ENCODE assay signal across 24 mouse cellular contexts in genomic region chr16:33192280-33192679, GRCm38 (mm10). TPM values are rescaled to one million over a fixed set of nuclear protein-coding genes. Genes with fewer than 3 reads are reported as not detected.
DNase-seq lines count a peak whose midpoint lies in the region; ATAC-seq and TF ChIP-seq lines count a peak whose summit lies in the region.
"Had no signal": no experiment of that assay in that cellular context is flagged by ENCODE, and none has a peak within 500 bp of the region (broad histone marks: within the 10 kb centered on the region; RNA-seq: fewer than 3 reads in every experiment).

No protein-coding gene starts in this region.

- 0 out of 2 replicates have a peak overlapping the region, but pooled peaks have one; percentile 33 for H3K27ac ChIP-seq in intestine, embryonic 16.5 days (ENCODE audit: low read length)
- H3K27ac ChIP-seq in intestine, embryonic 15.5 days, result no peak overlapping the region
- peak overlapping the region; percentile 57; the same call in 1 of the 2 replicates for H3K27ac ChIP-seq in liver, postnatal 0 days (ENCODE audit: low read depth)
- H3K27ac ChIP-seq in liver, embryonic 12.5 days, result no peak overlapping the region
- peak overlapping the region; percentile 73 for H3K27ac ChIP-seq in intestine, postnatal 0 days (ENCODE audit: low read depth, low read length)
- H3K27ac ChIP-seq: embryonic facial prominence, embryonic 13.5 days; forebrain, embryonic 10.5 days; forebrain, embryonic 15.5 days; hindbrain, embryonic 14.5 days; limb, embryonic 13.5 days; liver, embryonic 14.5 days; midbrain, embryonic 10.5 days; midbrain, embryonic 15.5 days had no signal

- H3K4me3 ChIP-seq in intestine, embryonic 16.5 days (ENCODE audit: low read length), result no peak overlapping the region
- no peak overlapping the region for H3K4me3 ChIP-seq in intestine, embryonic 15.5 days (replicated peaks)
- no peak overlapping the region for H3K4me3 ChIP-seq in liver, postnatal 0 days (ENCODE audit: low read depth, low read length)
- H3K4me3 ChIP-seq in liver, embryonic 12.5 days, result no peak overlapping the region
- H3K4me3 ChIP-seq in intestine, postnatal 0 days (ENCODE audit: low read depth, low read length), result no peak overlapping the region
- H3K4me3 ChIP-seq: embryonic facial prominence, embryonic 13.5 days; forebrain, embryonic 10.5 days; forebrain, embryonic 15.5 days; limb, embryonic 13.5 days; midbrain, embryonic 10.5 days; midbrain, embryonic 15.5 days had no signal

- TF ChIP-seq EP300 in liver, postnatal 0 days (IDR thresholded peaks at IDR 0.05; ENCODE audit: low read depth), result no peak

- H3K4me1 ChIP-seq in intestine, embryonic 16.5 days (ENCODE audit: control insufficient read depth, insufficient read depth, low read length), result peaks cover 9% of the 10 kb centered on the region; the same call in 1 of the 2 replicates
- peaks cover 14% of the 10 kb centered on the region for H3K4me1 ChIP-seq in intestine, embryonic 15.5 days (replicated peaks)
- peaks cover 23% of the 10 kb centered on the region for H3K4me1 ChIP-seq in liver, postnatal 0 days (ENCODE audit: insufficient read depth)
- H3K4me1 ChIP-seq in liver, embryonic 12.5 days, result peaks cover 18% of the 10 kb centered on the region
- peaks cover 11% of the 10 kb centered on the region for H3K4me1 ChIP-seq in intestine, postnatal 0 days (replicated peaks; ENCODE audit: control insufficient read depth, insufficient read depth, low read length)

- H3K9ac ChIP-seq in intestine, embryonic 16.5 days (ENCODE audit: low read depth, low read length), result no peak overlapping the region
- no peak overlapping the region for H3K9ac ChIP-seq in intestine, embryonic 15.5 days
- no peak overlapping the region for H3K9ac ChIP-seq in liver, postnatal 0 days (replicated peaks)
- H3K9ac ChIP-seq in liver, embryonic 12.5 days, result no peak overlapping the region
- H3K9ac ChIP-seq in intestine, postnatal 0 days (ENCODE audit: low read depth, low read length), result no peak overlapping the region
- H3K9ac ChIP-seq: embryonic facial prominence, embryonic 13.5 days; forebrain, embryonic 15.5 days; hindbrain, embryonic 14.5 days; limb, embryonic 13.5 days; liver, embryonic 14.5 days; midbrain, embryonic 15.5 days had no signal

- no peaks in the 10 kb centered on the region for H3K27me3 ChIP-seq in intestine, embryonic 16.5 days (replicated peaks; ENCODE audit: control insufficient read depth, insufficient read depth, low read length)
- H3K27me3 ChIP-seq in intestine, embryonic 15.5 days (replicated peaks), result no peaks in the 10 kb centered on the region
- no peaks in the 10 kb centered on the region for H3K27me3 ChIP-seq in liver, postnatal 0 days (ENCODE audit: insufficient read depth, low read length)
- no peaks in the 10 kb centered on the region for H3K27me3 ChIP-seq in liver, embryonic 12.5 days (replicated peaks)
- H3K27me3 ChIP-seq in intestine, postnatal 0 days (replicated peaks; ENCODE audit: control insufficient read depth, insufficient read depth, low read length), result no peaks in the 10 kb centered on the region
- H3K27me3 ChIP-seq: CH12.LX; embryonic facial prominence, embryonic 13.5 days; forebrain, embryonic 15.5 days; limb, embryonic 13.5 days; midbrain, embryonic 15.5 days had no signal

- 74% methylated on average over 2 of the region's 2 CpGs for WGBS in intestine, embryonic 16.5 days
- 84% methylated on average over 2 of the region's 2 CpGs for WGBS in intestine, embryonic 15.5 days
- 81% methylated on average over 2 of the region's 2 CpGs for WGBS in liver, postnatal 0 days (ENCODE audit: insufficient replicate concordance)
- WGBS in liver, embryonic 12.5 days (ENCODE audit: insufficient replicate concordance), result 83% methylated on average over 2 of the region's 2 CpGs
- 80% methylated on average over 2 of the region's 2 CpGs for WGBS in intestine, postnatal 0 days

- ATAC-seq in intestine, embryonic 16.5 days, result no peak
- ATAC-seq in intestine, embryonic 15.5 days, result no peak
- no peak for ATAC-seq in liver, postnatal 0 days
- ATAC-seq in liver, embryonic 12.5 days, result no peak
- ATAC-seq in intestine, postnatal 0 days, result no peak
- ATAC-seq in monocyte, adult 5-6 weeks (replicated peaks; ENCODE audit: insufficient number of reproducible peaks, low FRiP score, low TSS enrichment, poor library complexity, severe bottlenecking), result no peak
- ATAC-seq: activated CD4-positive, CD25-positive, alpha-beta regulatory T cell, adult 4 months; forebrain, embryonic 15.5 days; midbrain, embryonic 15.5 days had no signal

- no peaks in the 10 kb centered on the region for H3K9me3 ChIP-seq in intestine, embryonic 16.5 days (ENCODE audit: control insufficient read depth, low read length)
- no peaks in the 10 kb centered on the region for H3K9me3 ChIP-seq in intestine, embryonic 15.5 days
- H3K9me3 ChIP-seq in liver, postnatal 0 days (ENCODE audit: low read length), result no peaks in the 10 kb centered on the region
- no peaks in the 10 kb centered on the region for H3K9me3 ChIP-seq in liver, embryonic 12.5 days (replicated peaks)
- no peaks in the 10 kb centered on the region for H3K9me3 ChIP-seq in intestine, postnatal 0 days (ENCODE audit: control insufficient read depth)
- H3K9me3 ChIP-seq: embryonic facial prominence, embryonic 13.5 days; forebrain, embryonic 10.5 days; forebrain, embryonic 15.5 days; limb, embryonic 13.5 days; midbrain, embryonic 10.5 days; midbrain, embryonic 15.5 days had no signal

- peak; percentile 50 for DNase-seq in adrenal gland, postnatal 10 days
- no peak for DNase-seq in adrenal gland, adult 8-10 months
- peak; percentile 31 for DNase-seq in liver, postnatal 0 days
- DNase-seq: cerebellum, adult 18-20 months; cerebellum, postnatal 10 days; right cerebral cortex, adult 18-20 months; right cerebral cortex, postnatal 4 days; thymus, adult 2 months; thymus, postnatal 36 days had no signal

- TF ChIP-seq CTCF in liver, postnatal 0 days (IDR thresholded peaks at IDR 0.05; ENCODE audit: low read depth), result no peak
- TF ChIP-seq CTCF in intestine, postnatal 0 days (IDR thresholded peaks at IDR 0.05; ENCODE audit: low read depth), result no peak

- no peaks in the 10 kb centered on the region for H3K36me3 ChIP-seq in intestine, embryonic 16.5 days (ENCODE audit: control insufficient read depth, insufficient read depth, low read length)
- H3K36me3 ChIP-seq in intestine, embryonic 15.5 days, result no peaks in the 10 kb centered on the region
- peaks cover 11% of the 10 kb centered on the region for H3K36me3 ChIP-seq in liver, postnatal 0 days (replicated peaks; ENCODE audit: insufficient read depth, low read length)
- peaks cover 7% of the 10 kb centered on the region for H3K36me3 ChIP-seq in liver, embryonic 12.5 days
- no peaks in the 10 kb centered on the region for H3K36me3 ChIP-seq in intestine, postnatal 0 days (ENCODE audit: control insufficient read depth, insufficient read depth)

- H3K4me2 ChIP-seq in intestine, embryonic 16.5 days (ENCODE audit: low read depth, low read length), result no peak overlapping the region
- H3K4me2 ChIP-seq in intestine, embryonic 15.5 days (replicated peaks), result no peak overlapping the region
- no peak overlapping the region for H3K4me2 ChIP-seq in liver, postnatal 0 days (ENCODE audit: low read depth, low read length)
- no peak overlapping the region for H3K4me2 ChIP-seq in liver, embryonic 12.5 days
- H3K4me2 ChIP-seq in intestine, postnatal 0 days (replicated peaks; ENCODE audit: low read depth), result no peak overlapping the region
- H3K4me2 ChIP-seq: embryonic facial prominence, embryonic 13.5 days; forebrain, embryonic 15.5 days; hindbrain, embryonic 14.5 days; limb, embryonic 13.5 days; midbrain, embryonic 15.5 days had no signal

RNA-seq across cellular contexts. Expression of gene Osbpl11, which starts 7.4 kb away (rescaled TPM):
- 10 to 100 TPM; 43.8 to 57.3 TPM for total RNA-seq in adrenal gland, postnatal 10 days (2021)
- total RNA-seq in adrenal gland, adult 8-10 months (2022), result 10 to 100 TPM; 34.5 to 41.2 (median 37.7) TPM
- polyA plus RNA-seq in intestine, embryonic 16.5 days (2015; fragmentation: Nextera tagmentation; extraction: Ambion mirVana), result 8.8 and 9.4 TPM in 2 replicates
- 14.7 and 15.2 TPM in 2 replicates for polyA plus RNA-seq in intestine, embryonic 15.5 days (2015; fragmentation: Nextera tagmentation; extraction: Ambion mirVana)
- 6.2 and 6.3 TPM in 2 replicates for polyA plus RNA-seq in liver, postnatal 0 days (2015; fragmentation: Nextera tagmentation; extraction: Ambion mirVana)
- 11.0 and 11.2 TPM in 2 replicates for polyA plus RNA-seq in liver, embryonic 12.5 days (2016; fragmentation: Nextera tagmentation; extraction: Ambion mirVana)
- 9.2 and 10.0 TPM in 2 replicates for polyA plus RNA-seq in intestine, postnatal 0 days (2015; fragmentation: Nextera tagmentation; extraction: Ambion mirVana)
- 28.0 to 41.0 TPM (median 29.8 TPM) in 3 replicates for total RNA-seq in monocyte, adult 5-6 weeks (2017)

RNA-seq across cellular contexts. Expression of gene Snx4, which starts 59.0 kb away (rescaled TPM):
- 10 to 100 TPM; 50.2 to 53.0 TPM for total RNA-seq in adrenal gland, postnatal 10 days (2021)
- total RNA-seq in adrenal gland, adult 8-10 months (2022), result 10 to 100 TPM; 40.6 to 55.9 (median 48.8) TPM
- polyA plus RNA-seq in intestine, embryonic 16.5 days (2015; fragmentation: Nextera tagmentation; extraction: Ambion mirVana), result 89.3 and 95.9 TPM in 2 replicates
- polyA plus RNA-seq in intestine, embryonic 15.5 days (2015; fragmentation: Nextera tagmentation; extraction: Ambion mirVana), result 80.2 and 82.5 TPM in 2 replicates
- 27.5 and 27.8 TPM in 2 replicates for polyA plus RNA-seq in liver, postnatal 0 days (2015; fragmentation: Nextera tagmentation; extraction: Ambion mirVana)
- 31.3 and 34.5 TPM in 2 replicates for polyA plus RNA-seq in liver, embryonic 12.5 days (2016; fragmentation: Nextera tagmentation; extraction: Ambion mirVana)
- 103 and 105 TPM in 2 replicates for polyA plus RNA-seq in intestine, postnatal 0 days (2015; fragmentation: Nextera tagmentation; extraction: Ambion mirVana)
- total RNA-seq in monocyte, adult 5-6 weeks (2017), result 87.8 to 97.4 TPM (median 89.4 TPM) in 3 replicates

Comparison
In these comparisons a context has a peak if more than half of its experiments do, and no peak if none do; other contexts are left out.
1. H3K27ac ChIP-seq: peak in intestine, embryonic 16.5 days (single experiment), liver, postnatal 0 days (single experiment) and intestine, postnatal 0 days (single experiment); none in intestine, embryonic 15.5 days (single experiment) and liver, embryonic 12.5 days (single experiment).